Mouse (Mus musculus): ENCODE data around the gene Rexo1.
A peak's percentile ranks its signal among the peaks of the same experiment; 100 is the strongest.

Gene Rexo1

GRCm38 (mm10) chr10:80584642-80585552, 23.5 kb upstream of the Rexo1 start:
- peak in 1 of 2 experiments; percentile 65 for DNase-seq (ENCODE audit: low spot score in 2 of 2)

GRCm38 (mm10) chr10:80584045-80584488, 22.7 kb upstream of the Rexo1 start:
- DNase-seq (ENCODE audit: low spot score in 2 of 2), result peak; percentile 52 to 71

GRCm38 (mm10) chr10:80583047-80583446, 21.7 kb upstream of the Rexo1 start:
- no peak for DNase-seq (ENCODE audit: low spot score in 2 of 2)

GRCm38 (mm10) chr10:80578911-80579310, 17.6 kb upstream of the Rexo1 start:
- peak; percentile 83 to 90 for DNase-seq (ENCODE audit: low spot score in 2 of 2)

GRCm38 (mm10) chr10:80578131-80578750, 16.9 kb upstream of the Rexo1 start:
- peak; percentile 91 to 96 for DNase-seq (ENCODE audit: low spot score in 2 of 2)

- peak; percentile 100 for DNase-seq (ENCODE audit: low spot score in 2 of 2)
Observed at GRCm38 (mm10) chr10:80577195-80578130, 16.1 kb upstream of the Rexo1 start, which contains the start of gene Klf16. Gene Klf16 (minus strand): TSS chr10:80577321.

GRCm38 (mm10) chr10:80576351-80577194, 15.2 kb upstream of the Rexo1 start:
- DNase-seq (ENCODE audit: low spot score in 2 of 2), result peak; percentile 79 to 90

GRCm38 (mm10) chr10:80575925-80576324, 14.6 kb upstream of the Rexo1 start:
- DNase-seq (ENCODE audit: low spot score in 2 of 2), result peak in 1 of 2 experiments; percentile 70

- no peak for DNase-seq (ENCODE audit: low spot score in 2 of 2)
Observed at GRCm38 (mm10) chr10:80574896-80575295, 13.5 kb upstream of the Rexo1 start.

GRCm38 (mm10) chr10:80573944-80574343, 12.6 kb upstream of the Rexo1 start:
- DNase-seq (ENCODE audit: low spot score in 2 of 2), result no peak

- peak; percentile 78 to 81 for DNase-seq (ENCODE audit: low spot score in 2 of 2)
Observed at GRCm38 (mm10) chr10:80572477-80572876, 11.1 kb upstream of the Rexo1 start.

- peak; percentile 69 to 78 for DNase-seq (ENCODE audit: low spot score in 2 of 2)
Observed at GRCm38 (mm10) chr10:80570871-80571836, 9.8 kb upstream of the Rexo1 start.

GRCm38 (mm10) chr10:80570419-80570818, 9.1 kb upstream of the Rexo1 start:
- DNase-seq (ENCODE audit: low spot score in 2 of 2), result peak; percentile 39 to 72

- DNase-seq (ENCODE audit: low spot score in 2 of 2), result peak; percentile 92 to 93
Observed at GRCm38 (mm10) chr10:80569664-80570066, 8.3 kb upstream of the Rexo1 start.

GRCm38 (mm10) chr10:80568876-80569275, 7.5 kb upstream of the Rexo1 start:
- DNase-seq (ENCODE audit: low spot score in 2 of 2), result peak; percentile 32 to 73

- peak; percentile 91 to 98 for DNase-seq (ENCODE audit: low spot score in 2 of 2)
Observed at GRCm38 (mm10) chr10:80566375-80567092, 5.2 kb upstream of the Rexo1 start.

- no peak for DNase-seq (ENCODE audit: low spot score in 2 of 2)
Observed at GRCm38 (mm10) chr10:80560621-80561020, 739 bp downstream of the Rexo1 start.

- no peak for DNase-seq (ENCODE audit: low spot score in 2 of 2)
Observed at GRCm38 (mm10) chr10:80559431-80559830, 1.9 kb downstream of the Rexo1 start.
